Mouse (Mus musculus): ENCODE measurements at regions not wholly inside any gene's neighbourhood (a gene's known extent, or its start where the extent isn't known, plus 50 kb on each side); places are given as distances from the start of the nearest gene placed in this dataset.

GRCm38 (mm10) chr12:21480226-21480625 is 62.8 kb upstream of the Ywhaq start:
- no peak for DNase-seq

DNA sequence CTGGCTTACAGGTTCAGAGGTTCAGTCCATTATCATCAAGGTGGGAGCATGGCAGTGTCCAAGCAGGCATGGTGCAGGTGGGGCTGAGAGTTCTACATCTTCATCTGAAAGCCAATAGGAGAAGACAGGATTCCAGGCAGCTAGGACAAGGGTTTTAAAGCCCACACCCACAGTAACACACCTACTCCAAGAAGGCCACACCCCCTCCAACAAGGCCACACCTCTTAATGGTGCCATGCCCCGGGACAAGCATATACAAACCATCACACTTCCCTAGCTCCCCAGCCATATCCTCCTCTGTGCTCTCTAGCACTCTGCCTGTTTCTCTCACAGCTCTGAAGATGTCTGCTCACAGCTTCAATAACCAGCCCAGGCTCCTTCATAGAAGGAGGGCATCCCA is 61.8 kb upstream of the Ywhaq start:
- no peak for DNase-seq

GRCm38 (mm10) chr12:21476516-21476915 is 59.1 kb upstream of the Ywhaq start:
- no peak for DNase-seq

- DNase-seq: no peak
Observed at GRCm38 (mm10) chr12:21472951-21473710, 55.7 kb upstream of the Ywhaq start.

GRCm38 (mm10) chr12:21472487-21472886 is 55.0 kb upstream of the Ywhaq start:
- peak; percentile 19 for DNase-seq

- no peak for DNase-seq
Observed at GRCm38 (mm10) chr12:21471986-21472385, 54.5 kb upstream of the Ywhaq start.

GRCm38 (mm10) chr12:21470286-21470685 is 52.8 kb upstream of the Ywhaq start:
- no peak for DNase-seq

All from kidney, adult 11 months (tissue).